Comparison of ENCODE assay signal across 8 mouse cellular contexts in the genomic region with DNA sequence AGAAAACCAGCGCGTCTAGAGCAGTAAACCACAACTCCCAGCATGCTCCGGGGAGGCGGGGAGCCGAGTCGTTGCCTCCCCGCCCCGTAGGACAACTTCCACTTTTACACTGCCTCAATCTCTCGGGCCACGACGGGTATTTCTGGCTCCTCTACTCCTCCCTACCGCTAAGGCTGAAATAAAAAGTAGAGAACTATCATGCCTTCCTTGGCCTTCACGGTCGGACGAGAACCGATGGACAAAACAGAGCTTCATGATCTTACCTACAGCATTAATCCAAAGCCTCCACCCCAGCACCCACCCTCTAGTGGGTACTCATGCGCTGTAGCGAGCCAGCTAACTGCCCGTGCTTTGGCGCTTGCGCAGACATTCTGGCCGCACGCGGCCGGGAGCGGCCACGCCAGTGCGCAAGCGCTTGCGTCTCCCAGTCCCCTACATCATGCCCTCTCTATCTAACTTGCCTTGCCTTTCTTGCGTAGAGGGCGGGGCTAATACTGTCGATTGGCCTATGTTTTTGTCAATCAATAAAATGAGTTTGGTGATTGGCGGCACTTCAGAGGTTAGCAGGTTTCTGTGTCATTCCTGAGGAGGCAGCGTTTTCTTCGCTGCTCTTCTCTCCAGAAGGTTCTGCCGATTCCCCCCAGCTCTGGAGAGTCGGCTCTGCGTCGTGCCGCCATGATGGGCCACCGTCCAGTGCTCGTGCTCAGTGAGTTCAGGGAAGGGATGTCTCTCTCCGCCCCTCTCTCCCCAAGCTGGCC. TPM values are rescaled to one million over a fixed set of nuclear protein-coding genes. Genes with fewer than 3 reads are reported as not detected.
DNase-seq lines count a peak whose midpoint lies in the region; ATAC-seq lines count a peak whose summit lies in the region.

A gene (minus strand): TSS at position 439 of the 758 bp plus-strand sequence.
A gene (plus strand): TSS at position 556 of the 758 bp plus-strand sequence.

- peak; percentile 90 for ATAC-seq in erythroblast, adult 5-6 weeks (replicated peaks; ENCODE audit: low FRiP score, poor library complexity, severe bottlenecking)
- ATAC-seq in kidney, embryonic 15.5 days (replicated peaks; ENCODE audit: low FRiP score), result peak; percentile 99
- peak; percentile 93 for ATAC-seq in monocyte, adult 5-6 weeks (replicated peaks; ENCODE audit: insufficient number of reproducible peaks, low FRiP score, low TSS enrichment, poor library complexity, severe bottlenecking)

- peaks cover 13% of the 10 kb centered on the region for H3K4me1 ChIP-seq in heart, embryonic 10.5 days
- H3K4me1 ChIP-seq in kidney, embryonic 15.5 days, result peaks cover 10% of the 10 kb centered on the region

- H3K9me3 ChIP-seq in heart, embryonic 10.5 days, result no peaks in the 10 kb centered on the region
- no peaks in the 10 kb centered on the region for H3K9me3 ChIP-seq in kidney, embryonic 15.5 days (replicated peaks)

- peak within 1 kb of the TSS; percentile 82 for H3K4me3 ChIP-seq in heart, embryonic 10.5 days
- H3K4me3 ChIP-seq in kidney, embryonic 15.5 days (replicated peaks), result peak within 1 kb of the TSS; percentile 80

- H3K36me3 ChIP-seq in heart, embryonic 10.5 days, result peaks cover 33% of the 10 kb centered on the region
- H3K36me3 ChIP-seq in kidney, embryonic 15.5 days, result peaks cover 29% of the 10 kb centered on the region

- H3K27ac ChIP-seq in heart, embryonic 10.5 days, result peak within 1 kb of the TSS; percentile 94
- peak within 1 kb of the TSS; percentile 97 for H3K27ac ChIP-seq in kidney, embryonic 15.5 days

- peak within 1 kb of the TSS; percentile 78 for H3K9ac ChIP-seq in kidney, embryonic 15.5 days

- WGBS in heart, embryonic 10.5 days, result under 1% methylated on average over 44 of the region's 44 CpGs
- WGBS in kidney, embryonic 15.5 days, result under 1% methylated on average over 44 of the region's 44 CpGs

- H3K27me3 ChIP-seq in heart, embryonic 10.5 days (ENCODE audit: insufficient read depth, poor library complexity, severe bottlenecking), result no peaks in the 10 kb centered on the region
- no peaks in the 10 kb centered on the region for H3K27me3 ChIP-seq in kidney, embryonic 15.5 days

- peak within 1 kb of the TSS; percentile 67 for H3K4me2 ChIP-seq in kidney, embryonic 15.5 days

- DNase-seq in B cell, adult 2 months, result peak; percentile 92 to 93
- DNase-seq in brain, adult 2 months (ENCODE audit: low read depth, low spot score), result peak; percentile 100
- DNase-seq in heart, embryonic 10.5 days (ENCODE audit: low spot score), result peak; percentile 99
- DNase-seq in liver, result peak; percentile 96
- peak; percentile 93 to 95 for DNase-seq in spleen, postnatal 4 days (ENCODE audit: low spot score in 2 of 2)

RNA-seq across cellular contexts. Expression of the first gene that starts in this region (rescaled TPM):
- total RNA-seq in erythroblast, adult 5-6 weeks (2015; ENCODE audit: low replicate concordance), result 5.0 TPM in 1 of 2 replicates, not detected in the other
- not detected in 2 replicates for total RNA-seq in erythroblast, adult 5-6 weeks (2017; ENCODE audit: low replicate concordance)
- polyA plus RNA-seq in heart, embryonic 10.5 days (2016; fragmentation: Nextera tagmentation; extraction: Ambion mirVana), result 14.0 and 17.0 TPM in 2 replicates
- polyA plus RNA-seq in kidney, embryonic 15.5 days (2015; fragmentation: Nextera tagmentation; extraction: Ambion mirVana), result 12.9 and 15.6 TPM in 2 replicates
- 5.1 TPM in 1 of 3 replicates, not detected in the others for total RNA-seq in monocyte, adult 5-6 weeks (2017)

RNA-seq across cellular contexts. Expression of the second gene that starts in this region (rescaled TPM):
- total RNA-seq in erythroblast, adult 5-6 weeks (2015; ENCODE audit: low replicate concordance), result 97.4 and 178 TPM in 2 replicates
- total RNA-seq in erythroblast, adult 5-6 weeks (2017; ENCODE audit: low replicate concordance), result 48.6 and 66.1 TPM in 2 replicates
- 626 and 718 TPM in 2 replicates for polyA plus RNA-seq in heart, embryonic 10.5 days (2016; fragmentation: Nextera tagmentation; extraction: Ambion mirVana)
- polyA plus RNA-seq in kidney, embryonic 15.5 days (2015; fragmentation: Nextera tagmentation; extraction: Ambion mirVana), result 587 and 599 TPM in 2 replicates
- total RNA-seq in monocyte, adult 5-6 weeks (2017), result 95.0 to 123 TPM (median 105 TPM) in 3 replicates

Comparison
In these comparisons a context has a peak if more than half of its experiments do, and no peak if none do; other contexts are left out.
1. Peak in every context shown above with its lines: DNase-seq, ATAC-seq, H3K4me3 ChIP-seq and H3K27ac ChIP-seq.